Mouse (Mus musculus) bone marrow, adult 2 months (tissue): ENCODE results near the gene Taf1b.

Experiments
- CTCF ChIP-seq: fragments of 200-500 bp; IDR thresholded peaks from 2 replicates; pipeline ENCODE4 v1.5.1; 2011; ENCODE audit warnings: low read length, control low read depth; ENCODE audit not compliant: control insufficient read depth, insufficient read depth
- POLR2A ChIP-seq: fragments of 200-500 bp; IDR thresholded peaks from 2 replicates; pipeline ENCODE4 v1.6.1; 2011; ENCODE audit warnings: low read depth, mild to moderate bottlenecking, control low read depth, low read length, borderline replicate concordance; ENCODE audit not compliant: control insufficient read depth

GRCm38 (mm10) chr12:24493011-24493410, 5.1 kb upstream of the Taf1b start:
- TF ChIP-seq POLR2A (no peak), CTCF (no peak)
